Mouse (Mus musculus) liver, postnatal 0 days (tissue): Measurements from ENCODE around the gene Nedd9. TPM values are rescaled to one million over a fixed set of nuclear protein-coding genes. Genes with fewer than 3 reads are reported as not detected.
A peak's percentile ranks its signal among the peaks of the same experiment; 100 is the strongest.

Source experiments
- ATAC-seq: fragments of 200-750 bp; cut with Nextera tagmentation; 2 replicates; pipeline ENCODE4 v1.8.0; 2017; ENCODE audit warnings: mild to moderate bottlenecking, moderate library complexity
- DNase-seq: peaks from one replicate; pipeline ENCODE4 v3.0.0-alpha.2; 2016
- H3K27ac ChIP-seq: fragments of 300-500 bp; sonication (generic); 2 replicates; pipeline ENCODE4 v1.5.1; 2014; ENCODE audit warnings: antibody characterized with exemption, moderate library complexity, mild to moderate bottlenecking, low read depth
- H3K27me3 ChIP-seq: fragments of 300-500 bp; sonication (generic); 2 replicates; pipeline ENCODE4 v1.6.1; 2014; ENCODE audit warnings: low read length, control low read depth, mixed read lengths; ENCODE audit not compliant: insufficient read depth
- H3K36me3 ChIP-seq: fragments of 300-500 bp; sonication (generic); replicated peaks from 2 replicates; pipeline ENCODE4 v1.6.1; 2014; ENCODE audit warnings: mild to moderate bottlenecking, control low read depth, low read length, moderate library complexity, mixed read lengths; ENCODE audit not compliant: insufficient read depth
- H3K4me1 ChIP-seq: fragments of 300-500 bp; sonication (generic); 2 replicates; pipeline ENCODE4 v1.6.1; 2014; ENCODE audit warnings: antibody characterized with exemption, mild to moderate bottlenecking, control low read depth; ENCODE audit not compliant: insufficient read depth
- H3K4me2 ChIP-seq: fragments of 300-500 bp; sonication (generic); 2 replicates; pipeline ENCODE4 v1.6.1; 2014; ENCODE audit warnings: low read depth, mild to moderate bottlenecking, low read length, moderate library complexity, mixed read lengths
- H3K4me3 ChIP-seq: fragments of 300-500 bp; sonication (generic); 2 replicates; pipeline ENCODE4 v1.5.1; 2014; ENCODE audit warnings: low read depth, low read length
- H3K9ac ChIP-seq: fragments of 300-500 bp; sonication (generic); replicated peaks from 2 replicates; pipeline ENCODE4 v1.6.1; 2014; ENCODE audit warnings: mild to moderate bottlenecking, moderate library complexity
- H3K9me3 ChIP-seq: fragments of 300-500 bp; sonication (generic); 2 replicates; pipeline ENCODE4 v1.6.1; 2016; ENCODE audit warnings: mild to moderate bottlenecking, control low read depth, low read length, mixed read lengths
- CTCF ChIP-seq: sonication (generic); IDR thresholded peaks from 2 replicates; pipeline ENCODE4 v1.5.1; 2016; ENCODE audit warnings: antibody characterized with exemption, low read depth
- EP300 ChIP-seq: IDR thresholded peaks from 2 replicates; pipeline ENCODE4 v1.6.1; 2016; ENCODE audit warnings: antibody characterized with exemption, low read depth, mild to moderate bottlenecking
- WGBS: fragments of 180-500 bp; shearing (Covaris S2); extraction: QIAGEN DNeasy Blood & Tissue Kit; methylation state at CpG from one replicate; pipeline ENCODE4 v1.1.7; 2014; ENCODE audit not compliant: insufficient replicate concordance; 5-methylcytosine and 5-hydroxymethylcytosine counted together
- polyA plus RNA-seq: library from polyadenylated mRNA; unstranded; fragments of >200 nt; fragmentation: Nextera tagmentation; extraction: Ambion mirVana; gene quantifications from 2 replicates; pipeline ENCODE4 v1.2.1, GENCODE M21; 2015

Gene Nedd9
- 6.8 and 6.9 TPM in 2 replicates for polyA plus RNA-seq

DNA sequence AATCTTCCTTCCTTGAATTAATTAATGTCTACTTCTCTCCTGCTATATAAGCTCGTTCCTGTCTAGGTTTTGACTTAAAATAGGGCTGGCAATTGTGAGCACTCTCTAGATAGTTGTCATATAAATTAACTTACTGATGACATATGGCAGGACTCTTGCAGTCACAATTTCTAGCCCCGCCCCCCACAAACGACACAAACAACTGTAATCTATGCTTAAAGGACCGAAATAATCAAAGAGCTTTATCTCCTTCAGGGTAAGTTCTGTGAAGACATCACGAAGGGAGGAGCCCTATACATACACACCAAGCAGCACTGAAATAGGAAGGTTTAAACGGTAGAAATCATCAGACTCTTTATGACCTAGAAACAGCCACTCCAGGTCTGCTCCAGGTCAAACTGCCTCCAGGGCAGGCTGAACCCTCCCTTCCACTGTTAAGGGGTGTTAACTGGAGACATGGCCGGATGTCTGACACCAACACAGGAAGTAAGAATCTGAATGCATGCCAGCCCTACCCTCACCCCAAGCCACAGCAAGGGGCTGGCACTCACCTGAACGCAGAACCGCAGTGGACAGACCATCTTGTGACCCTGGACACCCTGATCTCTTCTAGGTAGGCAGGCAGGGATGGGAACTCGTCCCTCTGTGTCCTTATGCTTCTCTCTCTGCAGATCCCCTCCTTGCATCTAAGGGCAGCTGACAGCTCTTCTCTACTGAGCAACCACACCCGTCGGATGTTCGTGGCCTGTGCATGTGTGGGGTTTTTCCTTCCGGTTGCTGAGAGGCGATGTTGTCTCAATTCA is at the start of gene Nedd9:
Nedd9 (minus strand) TSS at position 757 of the 803 bp plus-strand sequence.
- Histone ChIP-seq H3K9ac (peak within 1 kb of the TSS; percentile 35), H3K4me3 (peak within 1 kb of the TSS; percentile 33)
- DNase-seq, result peak; percentile 61

DNA sequence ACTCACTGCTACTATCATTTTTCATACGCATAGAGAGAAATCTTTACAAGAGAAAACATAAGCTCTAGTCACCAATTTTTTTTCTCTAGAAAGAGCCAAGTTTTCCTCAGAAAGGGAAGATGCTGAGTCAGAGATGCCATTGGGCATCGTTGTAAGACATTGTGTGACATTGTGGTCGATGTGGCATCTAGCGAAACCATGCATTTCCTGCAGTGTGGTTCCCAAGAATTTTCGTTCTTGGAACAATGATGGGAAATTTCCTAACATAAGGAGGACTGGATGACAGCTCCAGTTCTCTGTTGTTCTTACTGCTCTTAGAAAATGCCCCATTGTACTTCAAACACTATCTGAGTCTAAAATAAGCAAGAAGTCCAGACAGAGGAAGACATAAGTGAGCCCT is 45.5 kb upstream of the Nedd9 start:
- no peak overlapping the region for H3K27ac ChIP-seq
- 41% methylated on average over 5 of the region's 5 CpGs for WGBS
- TF ChIP-seq EP300 (no peak), CTCF (no peak)

More for the DNA sequence above, at the start of gene Nedd9:
- 26% methylated on average over 15 of the region's 15 CpGs for WGBS
- Histone ChIP-seq H3K36me3 (no peaks in the 10 kb centered on the region), H3K4me2 (peak within 1 kb of the TSS; percentile 63), H3K4me1 (peaks cover 16% of the 10 kb centered on the region), H3K27me3 (no peaks in the 10 kb centered on the region), H3K27ac (peak within 1 kb of the TSS; percentile 78), H3K9me3 (no peaks in the 10 kb centered on the region)
- ATAC-seq, result peak; percentile 77
- TF ChIP-seq CTCF (no peak), EP300 (no peak)

GRCm38 (mm10) chr13:41530326-41530725 is 43.2 kb upstream of the Nedd9 start:
- H3K27me3 ChIP-seq, result no peaks in the 10 kb centered on the region
- H3K4me1 ChIP-seq, result no peaks in the 10 kb centered on the region; the same call in 1 of the 2 replicates
- H3K36me3 ChIP-seq, result no peaks in the 10 kb centered on the region
- H3K27ac ChIP-seq, result no peak overlapping the region
- DNase-seq, result no peak
- H3K4me3 ChIP-seq, result no peak overlapping the region
- no peaks in the 10 kb centered on the region for H3K9me3 ChIP-seq
- no peak overlapping the region for H3K9ac ChIP-seq
- no peak for ATAC-seq
- TF ChIP-seq EP300 (no peak), CTCF (no peak)
- no peak overlapping the region for H3K4me2 ChIP-seq

More for the DNA sequence above, 45.5 kb upstream of the Nedd9 start:
- no peak for DNase-seq
- no peaks in the 10 kb centered on the region for H3K27me3 ChIP-seq
- no peaks in the 10 kb centered on the region for H3K9me3 ChIP-seq
- no peak overlapping the region for H3K9ac ChIP-seq
- no peak overlapping the region for H3K4me3 ChIP-seq
- H3K4me1 ChIP-seq, result no peaks in the 10 kb centered on the region
- H3K4me2 ChIP-seq, result no peak overlapping the region
- no peak for ATAC-seq
- no peaks in the 10 kb centered on the region for H3K36me3 ChIP-seq

GRCm38 (mm10) chr13:41524208-41524607 is 37.0 kb upstream of the Nedd9 start:
- H3K9me3 ChIP-seq, result no peaks in the 10 kb centered on the region
- no peak for ATAC-seq
- DNase-seq, result no peak
- no peak overlapping the region for H3K9ac ChIP-seq
- WGBS, result 89% methylated on average over 11 of the region's 11 CpGs
- no peak for TF ChIP-seq CTCF
- H3K27me3 ChIP-seq, result no peaks in the 10 kb centered on the region
- H3K36me3 ChIP-seq, result no peaks in the 10 kb centered on the region
- no peak overlapping the region for H3K27ac ChIP-seq
- no peak overlapping the region for H3K4me2 ChIP-seq
- H3K4me3 ChIP-seq, result no peak overlapping the region
- peaks cover 2% of the 10 kb centered on the region; the same call in 1 of the 2 replicates for H3K4me1 ChIP-seq

GRCm38 (mm10) chr13:41521296-41521695 is 34.1 kb upstream of the Nedd9 start:
- no peak for DNase-seq
- Histone ChIP-seq H3K27ac (no peak overlapping the region), H3K27me3 (no peaks in the 10 kb centered on the region), H3K9ac (no peak overlapping the region), H3K4me1 (peaks cover 4% of the 10 kb centered on the region; the same call in 1 of the 2 replicates), H3K36me3 (no peaks in the 10 kb centered on the region), H3K4me3 (no peak overlapping the region), H3K9me3 (no peaks in the 10 kb centered on the region), H3K4me2 (no peak overlapping the region)
- no peak for ATAC-seq
- TF ChIP-seq CTCF (no peak), EP300 (no peak)
- WGBS, result 73% methylated on average over 4 of the region's 4 CpGs

- Histone ChIP-seq H3K9ac (no peak overlapping the region), H3K36me3 (no peaks in the 10 kb centered on the region), H3K27ac (no peak overlapping the region), H3K4me3 (no peak overlapping the region), H3K4me1 (peaks cover 4% of the 10 kb centered on the region; the same call in 1 of the 2 replicates), H3K27me3 (no peaks in the 10 kb centered on the region), H3K9me3 (no peaks in the 10 kb centered on the region), H3K4me2 (no peak overlapping the region)
- no peak for TF ChIP-seq EP300
- no peak for TF ChIP-seq CTCF
- no peak for ATAC-seq
- WGBS, result 80% methylated on average over 5 of the region's 5 CpGs
- DNase-seq, result no peak
Observed at GRCm38 (mm10) chr13:41520549-41521161, 33.5 kb upstream of the Nedd9 start.
